Mouse (Mus musculus) bone marrow, adult 2 months (tissue): ENCODE data around the gene Tmsb4x. TPM values are rescaled to one million over a fixed set of nuclear protein-coding genes. Genes with fewer than 3 reads are reported as not detected.

ENCODE experiments used
- H3K27ac ChIP-seq: fragments of 200-500 bp; 2 replicates; pipeline ENCODE4 v1.5.1; 2012; ENCODE audit warnings: low read depth, mild to moderate bottlenecking, control low read depth, inconsistent platforms, low read length; ENCODE audit not compliant: control insufficient read depth, poor library complexity, insufficient read depth
- H3K4me1 ChIP-seq: fragments of 200-500 bp; 2 replicates; pipeline ENCODE4 v1.6.1; 2011; ENCODE audit warnings: low read length; ENCODE audit not compliant: control insufficient read depth, insufficient read depth
- H3K4me3 ChIP-seq: fragments of 200-500 bp; replicated peaks from 2 replicates; pipeline ENCODE3; 2011; ENCODE audit warnings: mild to moderate bottlenecking, low read depth, low read length, control low read depth; ENCODE audit not compliant: control insufficient read depth
- CTCF ChIP-seq: fragments of 200-500 bp; IDR thresholded peaks from 2 replicates; pipeline ENCODE4 v1.5.1; 2011; ENCODE audit warnings: low read length, control low read depth; ENCODE audit not compliant: control insufficient read depth, insufficient read depth
- POLR2A ChIP-seq: fragments of 200-500 bp; IDR thresholded peaks from 2 replicates; pipeline ENCODE4 v1.6.1; 2011; ENCODE audit warnings: low read depth, mild to moderate bottlenecking, control low read depth, low read length, borderline replicate concordance; ENCODE audit not compliant: control insufficient read depth
- WGBS: fragments of 180-500 bp; shearing (Covaris S2); methylation state at CpG from one replicate; pipeline ENCODE4 v1.1.7; 2018; 5-methylcytosine and 5-hydroxymethylcytosine counted together
- polyA plus RNA-seq: library from polyadenylated mRNA; stranded (reverse); fragments of >200 nt; gene quantifications from 2 replicates; pipeline ENCODE4 v1.2.4, GENCODE M21; 2011; ENCODE audit warnings: low replicate concordance; ENCODE audit not compliant: missing spikeins, insufficient read depth, insufficient read length

The Tmsb4x gene
- polyA plus RNA-seq, 1 experiment = 3,348 TPM

DNA sequence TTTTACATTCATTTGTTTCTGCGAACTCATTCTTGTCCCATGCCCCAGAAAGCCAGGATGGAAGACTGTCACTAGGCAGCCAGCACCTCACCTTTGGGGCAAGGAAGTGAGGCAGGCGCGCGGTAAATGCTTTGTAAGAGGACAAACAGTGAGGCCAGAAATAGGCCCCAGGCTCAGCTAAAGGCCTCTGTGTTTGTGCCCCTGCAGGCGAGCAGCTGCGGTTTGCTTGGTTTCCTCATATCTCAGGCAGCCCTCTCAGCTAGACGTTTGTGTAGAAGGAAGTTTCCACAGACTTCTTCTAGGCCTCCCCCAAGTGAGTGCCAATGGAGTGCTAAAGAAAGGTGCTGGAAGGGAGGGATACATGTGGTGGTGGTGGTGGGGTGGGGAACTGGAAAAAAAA is 18.0 kb upstream of the Tmsb4x start:
- 13% methylated on average over 7 of the region's 7 CpGs for WGBS
- no peak for TF ChIP-seq CTCF
- no peak for TF ChIP-seq POLR2A
- H3K4me3 ChIP-seq = peak overlapping the region; percentile 55
- peaks cover 5% of the 10 kb centered on the region for H3K4me1 ChIP-seq
- peak overlapping the region; percentile 91 for H3K27ac ChIP-seq

DNA sequence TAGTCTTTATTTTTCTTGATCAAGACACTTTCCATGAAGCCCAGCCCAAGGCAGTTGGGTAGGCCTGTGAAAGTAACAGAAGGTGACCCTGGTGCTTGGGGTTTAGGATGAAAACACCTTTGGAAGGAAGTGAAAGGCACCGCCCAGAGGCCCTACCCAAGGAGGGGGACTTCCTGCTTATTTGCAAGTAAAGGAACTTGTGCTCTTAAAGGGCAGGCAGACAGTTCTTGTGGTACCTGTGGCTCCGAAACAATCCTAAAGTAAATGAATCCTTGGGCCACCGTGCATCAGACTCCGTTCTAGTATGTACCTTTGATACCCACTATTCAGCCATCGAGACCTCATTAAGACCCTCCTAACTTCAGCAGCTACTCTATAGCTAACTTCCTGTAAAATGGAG is 17.5 kb upstream of the Tmsb4x start:
- TF ChIP-seq CTCF (no peak), POLR2A (no peak)
- 35% methylated on average over 5 of the region's 5 CpGs for WGBS
- Histone ChIP-seq H3K4me1 (peaks cover 5% of the 10 kb centered on the region), H3K4me3 (peak overlapping the region; percentile 35), H3K27ac (peak overlapping the region; percentile 91; the same call in 1 of the 2 replicates)

DNA sequence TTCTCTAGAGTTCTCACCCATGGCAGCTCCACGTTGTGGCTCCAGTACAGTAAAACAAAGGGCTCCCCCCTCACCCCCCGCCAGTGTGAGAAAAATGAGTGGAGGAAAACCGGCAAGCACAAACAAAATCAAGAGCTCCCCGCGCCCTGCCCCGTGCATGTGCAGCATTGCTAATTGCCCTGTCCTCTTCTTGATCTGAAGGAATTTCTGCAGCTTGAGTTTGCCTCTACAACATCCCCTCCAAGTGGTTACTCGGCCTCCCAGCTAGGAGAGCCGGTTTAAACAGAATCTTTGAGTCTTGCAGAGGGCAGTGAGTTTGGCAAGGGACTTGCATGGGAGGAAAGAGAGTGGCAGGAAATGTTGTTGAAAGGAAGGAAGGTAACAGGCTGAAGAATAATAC is 3.6 kb upstream of the Tmsb4x start:
- Histone ChIP-seq H3K4me1 (peaks cover 2% of the 10 kb centered on the region), H3K4me3 (no peak overlapping the region), H3K27ac (peak overlapping the region; percentile 43)
- TF ChIP-seq POLR2A (no peak), CTCF (no peak)
- WGBS = 24% methylated on average over 8 of the region's 8 CpGs

DNA sequence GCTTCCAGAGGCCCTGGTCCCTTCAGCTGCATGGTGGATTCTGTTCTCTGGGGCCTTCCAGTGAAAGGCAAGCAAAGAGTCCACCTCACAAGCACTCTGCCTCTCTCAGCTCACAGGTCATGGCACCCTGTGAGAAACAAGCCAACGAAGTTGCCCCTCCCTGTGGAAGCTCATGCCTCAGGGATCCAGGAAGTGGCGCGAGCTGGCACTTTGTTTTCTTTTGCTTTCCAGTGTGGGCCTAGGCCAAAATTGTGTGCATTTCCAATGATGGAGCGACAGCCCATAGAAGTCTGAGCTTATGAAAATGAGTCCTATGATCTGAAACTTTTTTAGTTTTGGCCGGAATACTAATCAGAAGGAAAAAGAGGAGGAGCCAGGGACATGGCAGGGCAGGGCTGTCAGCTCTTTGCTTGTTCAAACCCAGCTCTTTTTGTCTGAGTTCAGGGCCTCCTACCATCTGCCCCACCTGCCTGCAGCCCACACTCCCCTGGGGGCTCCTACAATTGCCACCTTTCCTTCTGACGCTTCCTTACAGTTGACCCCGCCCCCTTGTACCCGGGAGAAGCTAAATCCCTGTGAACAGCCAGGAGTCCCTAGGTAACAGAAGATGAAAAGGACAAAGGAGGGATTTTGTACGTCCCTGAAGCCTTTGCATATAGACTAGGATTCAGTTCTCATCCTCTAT is 2.9 kb upstream of the Tmsb4x start:
- Histone ChIP-seq H3K4me1 (peaks cover 2% of the 10 kb centered on the region), H3K27ac (peak overlapping the region; percentile 61; the same call in 1 of the 2 replicates), H3K4me3 (no peak overlapping the region)
- TF ChIP-seq POLR2A (no peak), CTCF (no peak)
- WGBS = 33% methylated on average over 9 of the region's 9 CpGs

DNA sequence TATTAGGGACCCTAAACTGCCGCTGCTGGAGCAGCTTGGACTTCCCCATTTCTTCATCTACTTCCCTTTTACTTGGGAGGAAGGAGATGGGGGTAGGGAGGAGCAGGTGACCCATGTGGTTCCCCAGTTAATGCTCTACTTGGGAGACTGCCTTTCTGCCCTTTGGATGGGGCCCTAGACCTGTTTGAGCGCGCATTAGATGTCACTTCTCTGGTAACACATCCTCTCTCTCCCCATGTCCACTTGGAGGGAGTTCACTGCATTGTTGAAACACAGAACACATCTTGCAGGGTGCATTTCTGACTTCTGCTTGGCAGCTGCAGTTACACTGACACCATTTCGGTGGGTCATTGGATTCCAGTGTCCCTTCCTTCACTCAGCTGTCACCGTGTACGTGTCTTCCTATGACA is 1.2 kb upstream of the Tmsb4x start:
- 11% methylated on average over 6 of the region's 6 CpGs for WGBS
- Histone ChIP-seq H3K4me3 (peak overlapping the region; percentile 60), H3K4me1 (peaks cover 2% of the 10 kb centered on the region), H3K27ac (peak overlapping the region; percentile 95)
- TF ChIP-seq POLR2A (no peak), CTCF (no peak)

DNA sequence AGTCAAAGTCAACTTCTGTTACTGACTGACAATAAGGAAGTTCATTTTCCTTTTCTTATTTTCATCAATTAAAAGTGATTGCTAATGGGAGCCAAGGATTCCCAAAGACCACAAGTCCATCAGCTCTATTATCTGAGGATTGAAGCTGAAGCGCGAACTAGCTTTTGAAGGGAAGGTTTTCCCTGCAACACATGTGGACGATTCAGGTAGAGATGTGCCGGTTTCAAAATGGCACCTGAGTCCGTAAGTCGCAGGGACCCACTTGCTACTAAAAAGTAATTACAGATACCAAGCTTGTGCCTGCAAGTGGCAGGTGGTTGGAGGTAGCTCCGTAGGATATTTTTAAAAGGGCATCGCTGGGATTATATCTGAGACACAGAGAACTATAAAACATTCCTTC is 713 bp upstream of the Tmsb4x start:
- peak overlapping the region; percentile 95 for H3K27ac ChIP-seq
- 14% methylated on average over 8 of the region's 8 CpGs for WGBS
- peaks cover 2% of the 10 kb centered on the region for H3K4me1 ChIP-seq
- peak overlapping the region; percentile 67 for H3K4me3 ChIP-seq
- TF ChIP-seq POLR2A = no peak

DNA sequence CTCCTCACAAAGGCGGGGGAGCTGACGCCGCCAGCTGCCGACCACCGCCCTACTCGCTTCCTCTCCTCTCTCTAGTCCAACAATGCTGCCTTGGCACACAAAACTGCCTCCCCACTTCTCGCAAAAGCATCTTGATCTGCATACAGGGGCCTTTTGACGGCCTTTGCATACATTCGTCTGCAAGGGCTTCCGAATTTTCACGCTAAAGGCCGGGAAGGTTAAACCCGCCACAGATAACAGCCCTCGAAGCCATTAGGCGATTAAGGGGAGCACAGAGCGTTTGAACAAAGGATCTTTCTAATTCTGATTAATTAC is 652 bp downstream of the Tmsb4x start:
- Histone ChIP-seq H3K27ac (peak overlapping the region; percentile 95), H3K4me1 (peaks cover 2% of the 10 kb centered on the region), H3K4me3 (peak overlapping the region; percentile 82)
- TF ChIP-seq CTCF (no peak), POLR2A (peak; percentile 43; the same call in 1 of the 2 replicates)
- WGBS = 9% methylated on average over 16 of the region's 16 CpGs

DNA sequence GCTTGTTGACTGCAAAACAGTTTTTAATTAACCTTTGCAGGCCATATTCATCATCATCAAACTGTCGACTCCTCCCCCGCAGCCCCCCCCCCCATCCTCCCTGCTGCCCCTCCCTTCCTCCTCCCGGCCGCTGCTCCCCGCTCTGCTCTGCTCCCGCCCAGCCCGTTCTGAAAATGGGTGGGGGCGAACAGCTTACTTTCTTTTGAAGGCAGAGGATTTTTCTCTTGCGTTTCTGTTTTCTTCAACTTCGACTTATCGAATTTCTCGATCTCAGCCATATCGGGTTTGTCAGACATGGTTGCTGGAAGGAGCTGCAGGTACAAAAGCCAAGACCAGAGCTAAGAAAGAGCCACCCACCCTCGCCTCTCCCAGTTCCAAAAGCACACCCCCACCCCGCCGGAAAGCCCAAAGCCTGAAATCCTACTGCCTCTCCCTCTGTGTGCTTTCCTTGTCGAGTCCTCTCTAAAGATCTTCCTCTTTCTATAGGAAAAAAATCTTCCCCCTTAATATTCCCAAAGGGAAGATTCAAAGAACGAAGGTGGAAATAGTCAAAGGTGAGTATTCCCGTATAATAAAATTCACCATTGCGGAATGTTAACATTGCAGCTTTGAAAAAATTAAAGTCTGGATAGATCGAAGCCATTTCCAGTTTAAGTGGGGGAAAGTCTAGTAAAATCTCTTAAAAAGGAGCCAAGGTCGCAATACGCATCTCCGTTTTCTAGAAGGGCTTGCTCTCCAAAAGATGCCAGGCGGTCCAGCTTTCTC is 1.2 kb downstream of the Tmsb4x start:
- no peak for TF ChIP-seq CTCF
- TF ChIP-seq POLR2A = no peak
- H3K4me1 ChIP-seq = peaks cover 2% of the 10 kb centered on the region
- H3K4me3 ChIP-seq = peak overlapping the region; percentile 82
- WGBS = 13% methylated on average over 24 of the region's 25 CpGs
- H3K27ac ChIP-seq = peak overlapping the region; percentile 95
